Mouse (Mus musculus) megakaryocyte-erythroid progenitor cell, adult 5-6 weeks (primary cell): Measurements from ENCODE around the gene Samd10. TPM values are rescaled to one million over a fixed set of nuclear protein-coding genes. Genes with fewer than 3 reads are reported as not detected.

Experiments
- ATAC-seq: replicated peaks from 2 replicates; pipeline ENCODE4 v1.8.0; 2016; ENCODE audit warnings: mild to moderate bottlenecking, inconsistent platforms; ENCODE audit not compliant: severe bottlenecking, poor library complexity, low FRiP score, low TSS enrichment
- total RNA-seq, 2 experiments: library from RNA; stranded (forward) in 1 of 2; stranded (reverse) in 1 of 2; fragments of 200-1000, 215-1000 nt in 1 of 2; fragments of >200 nt in 1 of 2; fragmentation: Nextera tagmentation in 1 of 2; gene quantifications; 2 replicates each; pipeline ENCODE4 v1.2.3; 2014 to 2017

The Samd10 gene
- total RNA-seq, 2 experiments from 2014 or later: 0.80 to 1.6 TPM

- peak; percentile 25 for ATAC-seq
These were observed 6.0 kb downstream of the Samd10 start for GRCm38 (mm10) chr2:181593042-181593421.

- peak; percentile 11; the same call in 1 of the 2 replicates for ATAC-seq
These were observed 6.6 kb downstream of the Samd10 start, which contains the start of gene Zfp512b for GRCm38 (mm10) chr2:181592231-181593041. Zfp512b (minus strand) TSS chr2:181592803.

GRCm38 (mm10) chr2:181591528-181592085 lies 7.4 kb downstream of the Samd10 start, which contains the start of gene Prpf6:
Prpf6 (plus strand) TSS chr2:181591868.
- 0 out of 2 replicates have a peak, but pooled peaks have one; percentile 13 for ATAC-seq

GRCm38 (mm10) chr2:181590471-181590870 lies 8.5 kb downstream of the Samd10 start:
- ATAC-seq: no peak

GRCm38 (mm10) chr2:181589732-181590105 lies 9.3 kb downstream of the Samd10 start:
- ATAC-seq: no peak

- no peak for ATAC-seq
These were observed 9.8 kb downstream of the Samd10 start for GRCm38 (mm10) chr2:181589011-181589731.

- ATAC-seq: no peak
These were observed 10.7 kb downstream of the Samd10 start for GRCm38 (mm10) chr2:181588229-181588780.

GRCm38 (mm10) chr2:181587796-181588195 lies 11.2 kb downstream of the Samd10 start:
- no peak for ATAC-seq

- ATAC-seq: no peak
These were observed 12.9 kb downstream of the Samd10 start for GRCm38 (mm10) chr2:181586124-181586523.

GRCm38 (mm10) chr2:181585506-181585905 lies 13.5 kb downstream of the Samd10 start:
- no peak for ATAC-seq

GRCm38 (mm10) chr2:181584411-181584942 lies 14.5 kb downstream of the Samd10 start, which contains the start of gene Uckl1:
Uckl1 (minus strand) TSS chr2:181584892.
- ATAC-seq: no peak

GRCm38 (mm10) chr2:181583460-181584257 lies 15.4 kb downstream of the Samd10 start:
- no peak for ATAC-seq

GRCm38 (mm10) chr2:181582939-181583338 lies 16.1 kb downstream of the Samd10 start:
- ATAC-seq: no peak

GRCm38 (mm10) chr2:181582358-181582757 lies 16.7 kb downstream of the Samd10 start:
- no peak for ATAC-seq

GRCm38 (mm10) chr2:181581402-181582120 lies 17.5 kb downstream of the Samd10 start:
- ATAC-seq: peak; percentile 50

GRCm38 (mm10) chr2:181581016-181581401 lies 18.0 kb downstream of the Samd10 start:
- peak; percentile 60 for ATAC-seq

GRCm38 (mm10) chr2:181580131-181580772 lies 18.8 kb downstream of the Samd10 start:
- ATAC-seq: no peak

- ATAC-seq: no peak
These were observed 19.3 kb downstream of the Samd10 start for GRCm38 (mm10) chr2:181579681-181580080.
